Mouse (Mus musculus) adrenal gland, adult (tissue): ENCODE results near the gene Ric8b.

Experiments
- DNase-seq, 2 experiments: peaks; one replicate each; pipeline ENCODE4 v3.0.0; 2022 to 2023; ENCODE audit warnings: low spot score in 1 of 2; ENCODE audit not compliant: inconsistent age in 2 of 2

Gene Ric8b

GRCm38 (mm10) chr10:85050668-85051208, 133.3 kb downstream of the Ric8b start:
- DNase-seq, result no peak

- no peak for DNase-seq
Observed at GRCm38 (mm10) chr10:85052451-85052850, 135.0 kb downstream of the Ric8b start.

- no peak for DNase-seq
Observed at GRCm38 (mm10) chr10:85054876-85055275, 137.5 kb downstream of the Ric8b start.
